Mouse (Mus musculus): ENCODE data around the gene Saysd1.

DNA sequence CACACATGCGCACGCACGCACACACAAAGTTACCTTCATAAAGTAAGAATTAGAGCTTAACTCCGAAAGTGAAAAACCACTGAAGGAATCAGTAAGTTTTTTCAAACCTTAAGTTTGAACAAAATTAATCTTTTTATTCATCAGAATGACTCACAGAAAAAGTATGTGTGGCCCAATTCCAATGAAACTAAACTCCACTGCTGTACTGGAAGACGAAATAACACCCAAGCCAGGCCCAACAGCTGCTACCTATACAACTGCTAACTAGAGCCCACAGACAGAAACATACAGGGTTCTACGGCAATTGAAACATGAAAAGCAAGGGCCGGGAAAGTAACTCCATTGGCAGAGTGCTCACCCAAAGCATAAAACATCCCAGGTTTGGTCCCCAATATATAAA, 62.8 kb downstream of the Saysd1 start:
- TF ChIP-seq CTCF (IDR thresholded peaks at IDR 0.05; ENCODE audit: low read depth, low read length) (no peak), GATA1 (IDR thresholded peaks at IDR 0.05; ENCODE audit: borderline replicate concordance, low read length) (no peak), TAL1 (conservative IDR thresholded peaks at IDR 0.05; ENCODE audit: low read depth, low read length) (no peak)

Measured in G1E (cell line).